Mouse (Mus musculus): ENCODE measurements around the gene 4930562C15Rik. TPM values are rescaled to one million over a fixed set of nuclear protein-coding genes. Genes with fewer than 3 reads are reported as not detected.

The 4930562C15Rik gene
- polyA plus RNA-seq, 1 experiment from 2014 or later = 1.1 TPM

GRCm38 (mm10) chr16:4901167-4901566 lies 66.0 kb downstream of the 4930562C15Rik start:
- ATAC-seq (ENCODE audit: insufficient read depth) = no peak
- no peak overlapping the region for H3K4me2 ChIP-seq
- no peak overlapping the region for H3K4me3 ChIP-seq (ENCODE audit: low read depth, low read length)
- DNase-seq = no peak
- no peak overlapping the region for H3K27ac ChIP-seq (ENCODE audit: low read depth)
- 59% methylated on average over 7 of the region's 7 CpGs for WGBS
- H3K9me3 ChIP-seq (ENCODE audit: low read depth, low read length) = no peaks in the 10 kb centered on the region
- no peak for TF ChIP-seq CTCF (IDR thresholded peaks at IDR 0.05; ENCODE audit: low read depth)
- no peak overlapping the region for H3K9ac ChIP-seq
- H3K4me1 ChIP-seq (ENCODE audit: insufficient read depth) = 0 out of 2 replicates have a peak, but pooled peaks cover 7% of the 10 kb centered on the region
- H3K27me3 ChIP-seq (ENCODE audit: insufficient read depth, low read length) = no peaks in the 10 kb centered on the region
- H3K36me3 ChIP-seq (ENCODE audit: insufficient read depth) = 0 out of 2 replicates have a peak, but pooled peaks cover 3% of the 10 kb centered on the region

GRCm38 (mm10) chr16:4902390-4902789 lies 67.2 kb downstream of the 4930562C15Rik start:
- no peak for DNase-seq
- Histone ChIP-seq H3K4me3 (ENCODE audit: low read depth, low read length) (no peak overlapping the region), H3K9ac (no peak overlapping the region), H3K27me3 (ENCODE audit: insufficient read depth, low read length) (no peaks in the 10 kb centered on the region), H3K4me2 (no peak overlapping the region), H3K9me3 (ENCODE audit: low read depth, low read length) (no peaks in the 10 kb centered on the region), H3K4me1 (ENCODE audit: insufficient read depth) (0 out of 2 replicates have a peak, but pooled peaks cover 7% of the 10 kb centered on the region), H3K27ac (ENCODE audit: low read depth) (no peak overlapping the region), H3K36me3 (ENCODE audit: insufficient read depth) (0 out of 2 replicates have a peak, but pooled peaks cover 4% of the 10 kb centered on the region)
- WGBS = 75% methylated on average over 2 of the region's 2 CpGs
- ATAC-seq (ENCODE audit: insufficient read depth) = no peak
- no peak for TF ChIP-seq CTCF (IDR thresholded peaks at IDR 0.05; ENCODE audit: low read depth)

- Histone ChIP-seq H3K4me3 (ENCODE audit: low read depth, low read length) (no peak overlapping the region), H3K4me1 (ENCODE audit: insufficient read depth) (0 out of 2 replicates have a peak, but pooled peaks cover 7% of the 10 kb centered on the region), H3K36me3 (ENCODE audit: insufficient read depth) (peaks cover 12% of the 10 kb centered on the region), H3K9me3 (ENCODE audit: low read depth, low read length) (no peaks in the 10 kb centered on the region), H3K4me2 (no peak overlapping the region), H3K27ac (ENCODE audit: low read depth) (no peak overlapping the region), H3K9ac (no peak overlapping the region), H3K27me3 (ENCODE audit: insufficient read depth, low read length) (no peaks in the 10 kb centered on the region)
- no peak for ATAC-seq (ENCODE audit: insufficient read depth)
- 55% methylated on average over 6 of the region's 6 CpGs for WGBS
- no peak for TF ChIP-seq CTCF (IDR thresholded peaks at IDR 0.05; ENCODE audit: low read depth)
- DNase-seq = no peak
Observed at GRCm38 (mm10) chr16:4903491-4904102, 68.4 kb downstream of the 4930562C15Rik start.

- 84% methylated on average over 3 of the region's 3 CpGs for WGBS
- TF ChIP-seq CTCF (IDR thresholded peaks at IDR 0.05; ENCODE audit: low read depth) = no peak
- no peak for ATAC-seq (ENCODE audit: insufficient read depth)
- no peak for DNase-seq
- Histone ChIP-seq H3K9ac (no peak overlapping the region), H3K27ac (ENCODE audit: low read depth) (no peak overlapping the region), H3K36me3 (ENCODE audit: insufficient read depth) (peaks cover 20% of the 10 kb centered on the region), H3K9me3 (ENCODE audit: low read depth, low read length) (no peaks in the 10 kb centered on the region), H3K27me3 (ENCODE audit: insufficient read depth, low read length) (no peaks in the 10 kb centered on the region), H3K4me2 (no peak overlapping the region), H3K4me1 (ENCODE audit: insufficient read depth) (0 out of 2 replicates have a peak, but pooled peaks cover 7% of the 10 kb centered on the region), H3K4me3 (ENCODE audit: low read depth, low read length) (no peak overlapping the region)
Observed at GRCm38 (mm10) chr16:4904878-4905277, 69.7 kb downstream of the 4930562C15Rik start.

- H3K27ac ChIP-seq (ENCODE audit: low read depth) = peak overlapping the region; percentile 63; the same call in 1 of the 2 replicates
- no peak overlapping the region for H3K4me3 ChIP-seq (ENCODE audit: low read depth, low read length)
- H3K4me1 ChIP-seq (ENCODE audit: insufficient read depth) = 0 out of 2 replicates have a peak, but pooled peaks cover 7% of the 10 kb centered on the region
- ATAC-seq (ENCODE audit: insufficient read depth) = no peak
- 30% methylated on average over 1 of the region's 1 CpGs for WGBS
- peaks cover 27% of the 10 kb centered on the region for H3K36me3 ChIP-seq (ENCODE audit: insufficient read depth)
- no peak overlapping the region for H3K9ac ChIP-seq
- no peak for TF ChIP-seq CTCF (IDR thresholded peaks at IDR 0.05; ENCODE audit: low read depth)
- DNase-seq = no peak
- H3K4me2 ChIP-seq = no peak overlapping the region
- no peaks in the 10 kb centered on the region for H3K27me3 ChIP-seq (ENCODE audit: insufficient read depth, low read length)
- H3K9me3 ChIP-seq (ENCODE audit: low read depth, low read length) = no peaks in the 10 kb centered on the region
Observed at GRCm38 (mm10) chr16:4905591-4905990, 70.4 kb downstream of the 4930562C15Rik start.

GRCm38 (mm10) chr16:4906559-4906958 lies 71.3 kb downstream of the 4930562C15Rik start:
- Histone ChIP-seq H3K4me3 (ENCODE audit: low read depth, low read length) (no peak overlapping the region), H3K36me3 (ENCODE audit: insufficient read depth) (peaks cover 36% of the 10 kb centered on the region), H3K27ac (ENCODE audit: low read depth) (peak overlapping the region; percentile 54), H3K4me2 (no peak overlapping the region), H3K9me3 (ENCODE audit: low read depth, low read length) (no peaks in the 10 kb centered on the region), H3K27me3 (ENCODE audit: insufficient read depth, low read length) (no peaks in the 10 kb centered on the region), H3K9ac (no peak overlapping the region), H3K4me1 (ENCODE audit: insufficient read depth) (0 out of 2 replicates have a peak, but pooled peaks cover 7% of the 10 kb centered on the region)
- peak; percentile 64 for ATAC-seq (ENCODE audit: insufficient read depth)
- no peak for TF ChIP-seq CTCF (IDR thresholded peaks at IDR 0.05; ENCODE audit: low read depth)
- peak; percentile 72 for DNase-seq

GRCm38 (mm10) chr16:4907386-4907785 lies 72.2 kb downstream of the 4930562C15Rik start:
- H3K27ac ChIP-seq (ENCODE audit: low read depth) = no peak overlapping the region
- 61% methylated on average over 2 of the region's 2 CpGs for WGBS
- TF ChIP-seq CTCF (IDR thresholded peaks at IDR 0.05; ENCODE audit: low read depth) = no peak

More at GRCm38 (mm10) chr16:4907386-4907785, 72.2 kb downstream of the 4930562C15Rik start:
- DNase-seq = no peak
- no peak for ATAC-seq (ENCODE audit: insufficient read depth)
- Histone ChIP-seq H3K36me3 (ENCODE audit: insufficient read depth) (peaks cover 41% of the 10 kb centered on the region), H3K9ac (no peak overlapping the region), H3K27me3 (ENCODE audit: insufficient read depth, low read length) (no peaks in the 10 kb centered on the region), H3K4me3 (ENCODE audit: low read depth, low read length) (no peak overlapping the region), H3K4me2 (no peak overlapping the region), H3K9me3 (ENCODE audit: low read depth, low read length) (no peaks in the 10 kb centered on the region), H3K4me1 (ENCODE audit: insufficient read depth) (0 out of 2 replicates have a peak, but pooled peaks cover 7% of the 10 kb centered on the region)

All from lung, embryonic 14.5 days (tissue).